Mouse (Mus musculus): ENCODE measurements at regions not wholly inside any gene's neighbourhood (a gene's known extent, or its start where the extent isn't known, plus 50 kb on each side); places are given as distances from the start of the nearest gene placed in this dataset.

DNA sequence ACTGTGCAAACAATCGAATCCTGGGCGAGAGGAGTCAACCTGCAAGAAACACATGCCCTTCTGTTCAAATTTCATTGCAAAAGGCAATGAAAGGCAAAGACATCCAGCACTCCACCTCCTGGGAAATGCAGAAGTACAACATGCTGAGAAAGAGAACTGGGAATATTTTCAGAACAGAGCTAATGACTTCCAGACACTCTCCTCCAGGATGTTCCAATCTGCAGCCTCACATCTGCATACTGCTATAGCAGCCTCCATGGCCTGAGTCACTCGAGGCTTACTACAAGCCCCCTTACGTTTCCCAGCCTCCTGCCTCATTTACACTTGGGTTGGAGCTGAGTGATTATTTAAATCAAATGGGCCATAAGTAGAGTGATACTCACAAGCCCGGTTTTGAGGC, 58.9 kb upstream of the Dcbld2 start:
- no peak for ATAC-seq (ENCODE audit: low FRiP score)
- H3K4me3 ChIP-seq, result no peak overlapping the region
- H3K27ac ChIP-seq, result no peak overlapping the region
- H3K9ac ChIP-seq, result no peak overlapping the region
- H3K36me3 ChIP-seq, result no peaks in the 10 kb centered on the region
- 43% methylated on average over 5 of the region's 5 CpGs for WGBS
- H3K9me3 ChIP-seq (replicated peaks), result no peaks in the 10 kb centered on the region
- H3K4me1 ChIP-seq, result peaks cover 9% of the 10 kb centered on the region; the same call in 1 of the 2 replicates
- H3K27me3 ChIP-seq, result no peaks in the 10 kb centered on the region
- H3K4me2 ChIP-seq (replicated peaks), result no peak overlapping the region

DNA sequence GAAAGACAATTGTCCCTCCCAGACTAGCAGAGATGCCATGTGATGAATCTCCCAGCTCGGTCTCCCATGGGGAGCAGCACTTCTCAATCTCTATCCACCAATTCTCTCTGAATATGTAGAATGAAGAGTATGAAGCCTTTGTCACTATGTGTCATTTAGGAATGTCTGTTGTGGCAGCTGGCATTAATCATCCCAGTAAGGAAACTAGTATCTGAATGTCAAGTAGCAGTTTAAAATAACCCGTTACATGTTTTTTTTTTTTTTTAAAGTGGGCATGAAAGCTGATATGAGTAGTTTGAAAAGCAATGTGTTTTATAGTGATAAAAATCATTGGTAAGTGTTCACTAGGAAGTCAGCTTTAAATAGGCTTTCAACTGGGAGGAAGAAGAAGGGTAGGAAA, 58.4 kb upstream of the Dcbld2 start:
- Histone ChIP-seq H3K36me3 (no peaks in the 10 kb centered on the region), H3K27me3 (no peaks in the 10 kb centered on the region), H3K9me3 (replicated peaks) (no peaks in the 10 kb centered on the region), H3K4me1 (peaks cover 9% of the 10 kb centered on the region; the same call in 1 of the 2 replicates), H3K4me2 (replicated peaks) (no peak overlapping the region), H3K4me3 (no peak overlapping the region), H3K9ac (no peak overlapping the region), H3K27ac (no peak overlapping the region)
- no peak for ATAC-seq (ENCODE audit: low FRiP score)
- whole genome bisulfite sequencing, result 35% methylated on average over 2 of the region's 2 CpGs

DNA sequence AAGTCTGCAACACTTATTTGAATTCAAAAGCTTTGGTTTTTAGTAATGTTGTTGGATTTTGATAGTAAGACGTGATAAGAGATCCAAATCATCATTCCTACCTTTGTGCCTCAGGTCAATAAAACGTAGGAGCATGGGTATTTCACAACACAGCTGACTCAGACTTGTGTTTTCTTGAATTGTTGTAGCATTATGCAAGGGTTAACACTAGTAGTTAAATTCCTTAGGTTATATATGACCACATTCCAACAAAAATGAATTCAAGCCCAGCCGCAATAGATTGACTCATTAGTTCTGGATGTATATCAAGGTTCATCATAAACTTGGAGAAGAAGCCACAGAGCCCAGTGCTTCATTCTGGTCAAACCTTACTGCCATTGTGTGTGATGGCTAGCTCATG, 56.1 kb upstream of the Dcbld2 start:
- Histone ChIP-seq H3K4me1 (peaks cover 12% of the 10 kb centered on the region; the same call in 1 of the 2 replicates), H3K27ac (no peak overlapping the region), H3K9me3 (replicated peaks) (no peaks in the 10 kb centered on the region), H3K4me3 (no peak overlapping the region), H3K4me2 (replicated peaks) (no peak overlapping the region), H3K9ac (no peak overlapping the region), H3K27me3 (no peaks in the 10 kb centered on the region), H3K36me3 (no peaks in the 10 kb centered on the region)
- no peak for ATAC-seq (ENCODE audit: low FRiP score)
- WGBS, result 93% methylated on average over 3 of the region's 3 CpGs

DNA sequence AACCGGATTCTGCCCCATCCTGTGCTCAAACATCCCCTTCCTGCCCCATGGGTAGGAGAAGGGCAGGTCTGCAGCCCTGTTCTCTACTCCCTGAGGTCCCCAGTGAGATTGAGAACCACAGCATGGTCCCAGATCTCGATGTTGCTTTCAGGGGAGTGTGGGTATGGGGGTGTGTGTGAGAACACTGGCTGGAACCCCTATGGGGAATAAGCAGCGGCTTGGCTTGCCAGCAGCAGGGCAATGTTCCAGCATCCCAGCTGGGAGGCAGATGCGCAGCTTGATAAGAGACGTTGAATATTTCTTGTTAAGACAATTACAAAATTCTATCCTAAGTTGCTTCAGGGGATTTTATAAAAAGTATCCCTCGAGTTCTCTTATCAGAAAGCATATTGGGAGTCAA, 53.7 kb upstream of the Dcbld2 start:
- Histone ChIP-seq H3K9me3 (replicated peaks) (no peaks in the 10 kb centered on the region), H3K36me3 (no peaks in the 10 kb centered on the region), H3K27me3 (no peaks in the 10 kb centered on the region), H3K9ac (no peak overlapping the region), H3K4me2 (replicated peaks) (no peak overlapping the region), H3K4me3 (no peak overlapping the region), H3K4me1 (peaks cover 6% of the 10 kb centered on the region; the same call in 1 of the 2 replicates), H3K27ac (no peak overlapping the region)
- 66% methylated on average over 6 of the region's 6 CpGs for WGBS
- ATAC-seq (ENCODE audit: low FRiP score), result no peak; the same call in 1 of the 2 replicates

All from hindbrain, embryonic 12.5 days (tissue).